Mouse (Mus musculus) stomach, embryonic 16.5 days (tissue): ENCODE measurements around the gene Sort1. TPM values are rescaled to one million over a fixed set of nuclear protein-coding genes. Genes with fewer than 3 reads are reported as not detected.

ENCODE experiments used
- ATAC-seq: fragments of 200-750 bp; cut with Nextera tagmentation; 2 replicates; pipeline ENCODE4 v1.8.0; 2017; ENCODE audit warnings: moderate number of reproducible peaks, moderate TSS enrichment; ENCODE audit not compliant: insufficient read depth, low FRiP score
- H3K27ac ChIP-seq: fragments of 300-500 bp; sonication (generic); 2 replicates; pipeline ENCODE4 v1.5.1; 2014; ENCODE audit warnings: low read length
- H3K27me3 ChIP-seq: fragments of 300-500 bp; sonication (generic); 2 replicates; pipeline ENCODE4 v1.6.1; 2014; ENCODE audit warnings: low read length, control low read depth, mixed read lengths; ENCODE audit not compliant: control insufficient read depth, insufficient read depth
- H3K36me3 ChIP-seq: fragments of 300-500 bp; sonication (generic); 2 replicates; pipeline ENCODE4 v1.6.1; 2014; ENCODE audit warnings: low read length; ENCODE audit not compliant: control insufficient read depth, insufficient read depth
- H3K4me1 ChIP-seq: fragments of 300-500 bp; sonication (generic); 2 replicates; pipeline ENCODE4 v1.6.1; 2014; ENCODE audit warnings: low read length, control low read depth, mixed read lengths; ENCODE audit not compliant: control insufficient read depth, insufficient read depth
- H3K4me2 ChIP-seq: fragments of 300-500 bp; sonication (generic); 2 replicates; pipeline ENCODE4 v1.6.1; 2014; ENCODE audit warnings: low read depth, low read length, mixed read lengths
- H3K4me3 ChIP-seq: fragments of 300-500 bp; sonication (generic); replicated peaks from 2 replicates; pipeline ENCODE4 v1.5.1; 2014; ENCODE audit warnings: mild to moderate bottlenecking, low read length
- H3K9ac ChIP-seq: fragments of 300-500 bp; sonication (generic); 2 replicates; pipeline ENCODE4 v1.6.1; 2014; ENCODE audit warnings: low read length
- H3K9me3 ChIP-seq: fragments of 300-500 bp; sonication (generic); replicated peaks from 2 replicates; pipeline ENCODE4 v1.6.1; 2016; ENCODE audit warnings: low read length, control low read depth; ENCODE audit not compliant: control insufficient read depth
- WGBS: fragments of 180-500 bp; shearing (Covaris S2); extraction: QIAGEN DNeasy Blood & Tissue Kit; methylation state at CpG from one replicate; pipeline ENCODE4 v1.1.7; 2014; 5-methylcytosine and 5-hydroxymethylcytosine counted together
- polyA plus RNA-seq: library from polyadenylated mRNA; unstranded; fragments of >200 nt; fragmentation: Nextera tagmentation; extraction: Ambion mirVana; gene quantifications from 2 replicates; pipeline ENCODE4 v1.2.1, GENCODE M21; 2015

The Sort1 gene
- polyA plus RNA-seq, 1 experiment from 2014 or later: 7.4 TPM

DNA sequence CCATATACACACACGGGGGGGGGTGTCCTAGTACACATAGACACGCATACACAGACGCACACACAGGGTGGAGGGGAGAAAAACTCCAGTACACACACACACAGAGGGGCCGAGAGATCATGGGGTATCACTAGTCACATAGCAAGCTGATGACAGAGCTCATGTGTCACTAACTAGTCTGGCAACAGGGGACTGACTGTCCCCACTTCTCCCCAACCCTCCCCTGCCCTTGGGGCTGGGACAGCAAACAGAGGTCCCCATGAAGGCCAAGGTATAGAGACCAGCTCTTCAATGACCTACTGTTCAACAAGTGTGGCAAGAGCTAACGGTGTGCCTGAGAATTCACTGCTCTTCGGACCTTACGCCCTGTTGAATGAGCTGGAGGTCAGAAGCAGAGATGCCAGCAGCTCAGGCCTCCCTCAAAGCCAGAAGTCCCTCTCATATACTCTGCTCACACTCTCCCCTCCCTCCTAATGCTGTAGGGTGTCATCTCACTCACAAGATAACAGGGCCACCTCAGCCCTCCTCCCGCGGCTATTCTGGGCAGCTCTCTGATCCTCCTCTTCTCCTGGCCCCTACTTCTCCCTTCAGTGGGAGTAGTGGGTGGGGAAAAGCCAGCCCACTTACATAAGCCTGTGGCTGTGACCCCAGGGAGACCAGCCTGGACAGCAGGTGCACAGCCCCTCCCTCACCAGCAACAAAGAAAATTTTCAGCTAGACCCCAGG is 80.6 kb downstream of the Sort1 start, which contains the start of gene Mybphl:
TSS of gene Mybphl (plus strand) at position 642 of the 726 bp plus-strand sequence.
- Histone ChIP-seq H3K9me3 (no peaks in the 10 kb centered on the region), H3K4me2 (no peak within 1 kb of the TSS), H3K9ac (no peak within 1 kb of the TSS), H3K36me3 (no peaks in the 10 kb centered on the region), H3K27me3 (no peaks in the 10 kb centered on the region), H3K27ac (no peak within 1 kb of the TSS), H3K4me1 (peaks cover 4% of the 10 kb centered on the region; the same call in 1 of the 2 replicates), H3K4me3 (no peak within 1 kb of the TSS)
- ATAC-seq: no peak
- WGBS: 64% methylated on average over 9 of the region's 9 CpGs

DNA sequence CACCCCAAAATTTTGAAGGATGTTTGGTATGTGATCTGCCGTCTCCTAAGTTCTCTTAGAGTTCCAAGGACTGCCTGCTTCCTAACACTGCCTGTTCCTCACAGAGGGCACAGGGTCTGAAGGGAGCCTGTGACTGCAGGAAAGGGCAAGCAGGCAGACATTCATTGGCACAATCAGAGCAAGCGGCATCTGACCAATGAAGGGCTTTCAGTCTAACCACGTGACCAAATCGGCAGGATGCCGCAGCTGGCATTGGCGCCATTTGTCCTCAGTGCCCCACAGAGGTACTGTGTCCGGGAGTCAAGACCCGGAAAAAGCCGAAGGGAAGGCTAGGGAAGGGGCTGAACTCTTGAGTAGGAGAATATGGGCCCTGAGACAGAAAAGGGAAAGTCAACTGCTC is 83.3 kb downstream of the Sort1 start:
- Histone ChIP-seq H3K4me1 (peaks cover 2% of the 10 kb centered on the region; the same call in 1 of the 2 replicates), H3K4me2 (no peak overlapping the region), H3K27me3 (no peaks in the 10 kb centered on the region), H3K4me3 (no peak overlapping the region), H3K36me3 (no peaks in the 10 kb centered on the region), H3K9me3 (no peaks in the 10 kb centered on the region), H3K27ac (no peak overlapping the region), H3K9ac (no peak overlapping the region)
- 61% methylated on average over 9 of the region's 9 CpGs for WGBS
- ATAC-seq: no peak

DNA sequence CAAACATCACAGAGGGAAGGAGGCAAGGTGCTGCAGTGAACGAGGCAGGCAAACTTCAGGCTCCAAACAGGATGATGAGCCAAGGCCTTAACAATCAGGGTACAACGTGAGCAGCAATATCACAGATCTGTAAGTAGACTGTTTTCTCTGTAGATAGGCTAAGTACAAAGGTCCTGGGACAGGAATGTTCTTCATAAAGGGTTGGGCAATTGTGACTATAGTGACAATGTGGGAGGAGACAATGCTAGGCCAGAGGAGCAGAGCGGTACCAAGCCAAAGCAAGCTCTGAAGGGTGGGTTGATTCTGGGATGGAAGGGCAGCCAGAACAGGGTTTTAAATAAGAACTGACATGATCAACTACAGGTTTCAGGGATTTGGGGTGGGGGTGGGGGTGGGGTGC is 83.9 kb downstream of the Sort1 start:
- Histone ChIP-seq H3K4me3 (no peak overlapping the region), H3K9me3 (no peaks in the 10 kb centered on the region), H3K27me3 (no peaks in the 10 kb centered on the region), H3K4me2 (no peak overlapping the region), H3K4me1 (peaks cover 6% of the 10 kb centered on the region; the same call in 1 of the 2 replicates), H3K27ac (no peak overlapping the region), H3K9ac (no peak overlapping the region), H3K36me3 (no peaks in the 10 kb centered on the region)
- WGBS: 66% methylated on average over 3 of the region's 3 CpGs
- no peak for ATAC-seq

DNA sequence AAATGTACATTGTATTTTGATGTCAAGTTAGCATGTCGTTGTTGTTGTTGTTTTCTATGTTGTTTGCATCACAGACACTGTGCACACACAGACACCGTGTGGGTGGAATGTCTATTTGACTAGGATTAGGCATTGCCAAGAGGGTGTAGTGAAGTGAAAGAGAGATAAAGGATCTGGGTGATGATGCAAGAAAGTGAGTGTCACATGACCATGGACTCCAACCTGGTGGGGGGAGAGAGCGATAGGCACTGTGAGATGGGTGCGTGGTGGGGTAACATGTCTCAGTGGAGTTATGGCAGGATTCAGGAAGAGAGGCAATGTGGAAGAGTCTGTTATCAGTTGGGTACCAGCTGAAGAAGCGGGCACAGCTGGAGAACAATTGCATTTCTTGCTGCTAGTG is 84.8 kb downstream of the Sort1 start:
- no peak overlapping the region for H3K4me3 ChIP-seq
- no peak overlapping the region for H3K9ac ChIP-seq
- no peaks in the 10 kb centered on the region for H3K36me3 ChIP-seq
- no peak overlapping the region for H3K27ac ChIP-seq
- 73% methylated on average over 5 of the region's 5 CpGs for WGBS
- no peaks in the 10 kb centered on the region for H3K9me3 ChIP-seq
- H3K27me3 ChIP-seq: no peaks in the 10 kb centered on the region
- no peak for ATAC-seq
- peaks cover 6% of the 10 kb centered on the region; the same call in 1 of the 2 replicates for H3K4me1 ChIP-seq
- no peak overlapping the region for H3K4me2 ChIP-seq

DNA sequence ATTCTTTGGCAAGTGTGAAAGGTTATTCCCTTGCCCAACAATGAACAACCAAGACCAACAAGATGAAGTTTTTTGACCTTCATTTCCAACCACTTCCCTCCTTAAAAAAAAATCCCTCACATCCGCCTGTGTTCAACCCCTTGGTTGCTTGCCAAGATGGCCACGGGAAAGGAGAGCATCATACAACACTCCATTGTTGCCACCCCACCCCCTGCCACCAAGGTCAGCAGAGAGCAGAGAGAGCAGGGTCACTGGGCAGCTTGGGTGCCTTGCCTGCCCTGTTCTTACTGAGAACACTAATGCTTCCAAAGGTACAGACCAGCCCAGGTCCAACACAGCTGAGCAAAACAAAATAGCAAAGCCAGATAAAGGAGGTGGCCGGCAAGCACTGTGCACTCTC is 88.4 kb downstream of the Sort1 start:
- no peaks in the 10 kb centered on the region for H3K36me3 ChIP-seq
- H3K4me3 ChIP-seq: no peak overlapping the region
- no peak overlapping the region for H3K4me2 ChIP-seq
- no peaks in the 10 kb centered on the region for H3K27me3 ChIP-seq
- H3K4me1 ChIP-seq: peaks cover 6% of the 10 kb centered on the region; the same call in 1 of the 2 replicates
- no peaks in the 10 kb centered on the region for H3K9me3 ChIP-seq
- 0 out of 2 replicates have a peak overlapping the region, but pooled peaks have one; percentile 21 for H3K27ac ChIP-seq
- no peak overlapping the region for H3K9ac ChIP-seq
- ATAC-seq: peak; percentile 41; the same call in 1 of the 2 replicates
- 40% methylated on average over 3 of the region's 3 CpGs for WGBS

DNA sequence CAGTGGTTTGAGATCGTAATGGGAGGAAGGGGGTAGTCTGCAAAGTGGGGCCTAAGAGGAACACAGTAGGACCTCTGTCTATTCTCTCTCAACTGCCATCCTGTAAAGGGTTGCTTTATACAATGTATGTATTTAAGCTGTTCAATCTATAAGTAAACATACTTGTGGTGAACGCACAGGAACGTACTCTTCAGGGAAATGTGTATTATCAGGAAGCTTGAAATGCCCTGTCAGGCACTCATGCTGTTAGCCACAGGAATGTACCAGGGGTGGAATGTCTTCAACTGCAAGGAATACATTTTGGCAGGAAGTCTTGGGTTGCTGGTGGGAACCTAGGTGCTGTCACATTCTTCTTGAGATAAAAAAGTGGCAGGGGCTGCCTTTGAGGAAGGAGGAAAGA is 88.8 kb downstream of the Sort1 start:
- H3K27me3 ChIP-seq: no peaks in the 10 kb centered on the region

DNA sequence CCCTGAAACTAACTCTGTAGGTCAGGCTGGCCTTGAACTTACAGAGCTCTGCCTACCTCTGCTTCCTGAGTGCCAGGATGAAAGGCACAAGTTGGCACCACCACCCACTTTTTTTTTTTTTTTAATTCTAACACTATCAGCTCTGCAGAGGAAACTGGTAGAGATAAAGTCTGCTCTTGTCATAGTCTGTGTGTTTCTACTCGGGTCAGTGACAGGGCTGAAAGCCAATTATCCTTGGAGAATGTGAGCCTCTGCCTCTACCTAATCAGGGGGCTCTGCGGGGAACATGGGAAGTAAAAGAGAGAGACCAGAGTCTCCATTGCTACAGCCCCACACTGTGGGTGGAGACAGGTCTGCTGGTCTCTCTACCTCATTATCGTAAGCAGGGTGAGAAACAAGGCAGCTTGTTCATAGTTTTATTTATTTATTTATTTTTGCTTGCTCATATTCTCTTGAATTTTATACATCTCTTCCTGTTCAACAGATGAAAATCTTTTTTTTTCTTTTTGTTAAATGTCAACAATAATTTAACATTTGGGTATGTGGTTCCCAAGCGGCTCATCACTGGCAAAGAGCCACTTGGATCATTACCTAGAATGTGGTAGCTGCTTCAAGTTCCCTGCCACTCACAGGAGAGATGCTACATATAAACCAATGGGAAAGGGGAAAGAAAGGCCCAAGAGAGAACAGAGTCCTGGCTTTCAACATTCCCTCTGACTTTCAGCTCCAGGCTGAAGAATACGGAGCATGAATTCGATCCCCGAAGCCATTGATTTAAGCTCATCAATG is 95.2 kb downstream of the Sort1 start:
- Histone ChIP-seq H3K9me3 (no peaks in the 10 kb centered on the region), H3K27me3 (no peaks in the 10 kb centered on the region), H3K4me2 (no peak overlapping the region), H3K4me1 (peaks cover 10% of the 10 kb centered on the region), H3K36me3 (no peaks in the 10 kb centered on the region), H3K4me3 (no peak overlapping the region), H3K27ac (no peak overlapping the region), H3K9ac (no peak overlapping the region)
- 76% methylated on average over 7 of the region's 7 CpGs for WGBS
- ATAC-seq: no peak

More for the DNA sequence above, 88.8 kb downstream of the Sort1 start:
- H3K9me3 ChIP-seq: no peaks in the 10 kb centered on the region
- H3K4me3 ChIP-seq: no peak overlapping the region
- H3K27ac ChIP-seq: 0 out of 2 replicates have a peak overlapping the region, but pooled peaks have one; percentile 21
- peaks cover 6% of the 10 kb centered on the region; the same call in 1 of the 2 replicates for H3K4me1 ChIP-seq
- 41% methylated on average over 3 of the region's 3 CpGs for WGBS
- ATAC-seq: peak; percentile 46
- H3K36me3 ChIP-seq: no peaks in the 10 kb centered on the region
- H3K4me2 ChIP-seq: no peak overlapping the region
- H3K9ac ChIP-seq: no peak overlapping the region

DNA sequence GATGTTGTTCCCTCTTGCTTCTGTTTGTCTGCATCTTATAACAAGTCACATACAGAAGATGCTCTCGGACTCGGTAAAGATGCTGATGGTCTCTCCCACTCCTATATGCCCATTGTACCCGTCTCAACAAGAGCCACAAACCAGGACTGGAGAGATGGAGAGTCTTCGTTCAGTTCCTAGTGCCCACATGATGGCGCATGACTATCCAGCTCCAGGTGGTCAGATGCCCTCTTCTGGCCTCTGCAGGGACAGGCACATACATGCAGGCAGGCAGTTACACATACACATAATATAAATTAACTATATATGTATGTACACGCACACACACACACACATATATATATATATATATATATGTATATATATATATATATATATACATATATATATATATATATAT is 96.8 kb downstream of the Sort1 start:
- Histone ChIP-seq H3K27ac (no peak overlapping the region), H3K4me2 (no peak overlapping the region), H3K36me3 (0 out of 2 replicates have a peak, but pooled peaks cover 4% of the 10 kb centered on the region), H3K9me3 (no peaks in the 10 kb centered on the region), H3K4me1 (peaks cover 24% of the 10 kb centered on the region), H3K4me3 (no peak overlapping the region), H3K27me3 (no peaks in the 10 kb centered on the region), H3K9ac (no peak overlapping the region)
- no peak for ATAC-seq
- WGBS: 84% methylated on average over 6 of the region's 6 CpGs
